Mouse (Mus musculus): ENCODE results near the gene Tspan18. TPM values are rescaled to one million over a fixed set of nuclear protein-coding genes. Genes with fewer than 3 reads are reported as not detected.
A peak's percentile ranks its signal among the peaks of the same experiment; 100 is the strongest.

The Tspan18 gene
- polyA plus RNA-seq (2012; ENCODE audit: insufficient read depth, low replicate concordance), result 8.8 and 11.6 TPM in 2 replicates

DNA sequence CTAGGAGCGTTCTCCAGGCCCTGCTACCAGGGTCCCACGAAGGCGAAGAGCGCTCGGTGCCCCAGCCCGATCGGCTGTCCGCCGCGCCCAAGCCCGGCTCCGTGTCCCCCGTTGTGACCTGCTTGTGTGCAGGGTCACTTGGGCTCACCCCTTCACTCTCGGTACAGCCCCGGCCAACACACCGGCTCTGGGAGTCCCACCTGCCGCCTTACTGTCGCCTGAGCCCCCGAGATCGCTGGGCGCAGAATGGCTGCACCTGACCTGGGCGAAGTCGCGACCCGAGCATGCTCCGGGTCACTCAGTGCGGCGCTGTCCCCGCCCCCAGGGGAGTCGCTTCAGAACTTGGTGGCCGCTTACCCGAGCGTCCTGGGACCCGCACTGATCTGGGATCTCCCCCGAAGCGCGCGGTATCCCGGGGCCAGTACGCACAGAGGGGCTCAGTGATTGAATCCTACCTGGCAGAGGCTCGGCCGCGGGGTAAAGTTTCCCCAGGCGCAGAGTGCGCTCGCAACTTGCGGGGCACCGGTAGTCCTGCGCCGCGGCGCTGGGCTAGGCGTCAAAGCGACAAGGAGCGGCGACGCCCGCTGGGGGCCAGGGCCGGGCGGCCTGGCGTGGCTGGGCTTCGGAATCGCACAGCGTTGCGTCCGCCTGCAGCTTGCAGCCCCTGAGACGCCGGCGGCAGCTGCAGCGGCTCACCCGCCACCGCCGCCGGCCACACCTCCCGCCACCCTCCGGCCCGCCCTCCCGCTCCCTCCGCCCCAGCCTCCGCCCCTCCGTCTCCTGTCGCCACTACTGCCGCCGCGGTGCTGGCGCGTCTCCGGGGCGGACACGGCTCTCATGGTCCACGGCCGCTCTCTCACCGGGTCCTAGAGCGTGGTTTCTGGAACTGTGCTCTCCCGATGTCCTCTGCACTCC lies at the start of gene Tspan18:
TSS of gene Tspan18 (minus strand) at position 689 of the 915 bp plus-strand sequence.
- Histone ChIP-seq H3K4me3 (replicated peaks) (peak within 1 kb of the TSS; percentile 95), H3K36me3 (replicated peaks; ENCODE audit: low read length) (peaks cover 24% of the 10 kb centered on the region), H3K9me3 (peaks cover 14% of the 10 kb centered on the region), H3K4me1 (peaks cover 38% of the 10 kb centered on the region), H3K27me3 (replicated peaks) (peaks cover 82% of the 10 kb centered on the region)
- TF ChIP-seq GATA1 (IDR thresholded peaks at IDR 0.05; ENCODE audit: borderline replicate concordance, low read length) (no peak), FLI1 (IDR thresholded peaks at IDR 0.05; ENCODE audit: low read length) (no peak)

DNA sequence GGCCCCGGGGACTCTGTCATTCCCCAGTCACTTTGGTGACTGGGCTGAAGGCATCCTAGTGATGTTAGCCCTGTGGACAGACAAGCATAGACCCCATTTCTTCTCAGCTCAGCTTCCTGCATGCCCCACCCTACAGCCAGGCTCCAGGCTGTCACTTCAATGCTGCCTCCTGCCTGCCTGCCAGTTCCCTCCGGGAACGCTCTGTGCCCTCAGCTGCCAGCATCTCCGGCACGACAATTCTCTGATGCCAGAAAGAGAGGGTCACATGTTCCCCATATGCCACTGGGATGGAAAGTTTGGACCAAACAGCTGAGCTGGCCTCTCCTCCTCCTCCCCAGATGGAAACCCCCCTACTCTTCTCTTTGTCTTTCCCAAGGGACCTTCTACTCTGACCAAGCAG lies 49.5 kb upstream of the Tspan18 start:
- H3K4me1 ChIP-seq, result no peaks in the 10 kb centered on the region; the same call in 1 of the 2 replicates
- no peaks in the 10 kb centered on the region for H3K36me3 ChIP-seq (replicated peaks; ENCODE audit: low read length)
- no peak overlapping the region for H3K4me3 ChIP-seq (replicated peaks)
- H3K9me3 ChIP-seq, result 0 out of 2 replicates have a peak, but pooled peaks cover 2% of the 10 kb centered on the region
- H3K27me3 ChIP-seq (replicated peaks), result peaks cover 80% of the 10 kb centered on the region
- TF ChIP-seq FLI1 (IDR thresholded peaks at IDR 0.05; ENCODE audit: low read length), result no peak
- no peak for TF ChIP-seq GATA1 (IDR thresholded peaks at IDR 0.05; ENCODE audit: borderline replicate concordance, low read length)

DNA sequence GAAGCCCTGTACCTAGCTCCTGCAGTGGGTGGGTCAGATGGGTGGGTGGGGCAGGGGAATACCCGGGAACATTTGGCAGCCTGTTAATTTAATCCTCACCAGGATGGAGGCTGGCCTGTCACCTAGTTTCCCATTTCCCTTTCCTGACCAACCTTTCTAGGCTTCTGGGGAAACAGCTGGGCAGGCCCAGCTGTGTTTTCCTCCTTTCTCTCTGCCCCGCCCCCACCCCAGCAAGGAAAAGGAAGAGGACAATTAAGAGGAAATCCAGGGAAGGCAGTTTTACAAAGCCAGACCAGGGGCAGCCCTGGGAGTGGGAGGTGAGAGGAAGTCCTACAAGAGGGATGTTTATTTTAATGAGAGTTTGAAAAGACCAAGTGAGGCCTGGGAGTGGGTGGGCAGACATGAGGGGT lies 46.4 kb upstream of the Tspan18 start:
- no peaks in the 10 kb centered on the region for H3K36me3 ChIP-seq (replicated peaks; ENCODE audit: low read length)
- H3K27me3 ChIP-seq (replicated peaks), result peaks cover 73% of the 10 kb centered on the region
- TF ChIP-seq FLI1 (IDR thresholded peaks at IDR 0.05; ENCODE audit: low read length) (no peak), GATA1 (IDR thresholded peaks at IDR 0.05; ENCODE audit: borderline replicate concordance, low read length) (no peak)
- no peak overlapping the region for H3K4me3 ChIP-seq (replicated peaks)
- H3K9me3 ChIP-seq, result peaks cover 13% of the 10 kb centered on the region
- H3K4me1 ChIP-seq, result no peaks in the 10 kb centered on the region; the same call in 1 of the 2 replicates

DNA sequence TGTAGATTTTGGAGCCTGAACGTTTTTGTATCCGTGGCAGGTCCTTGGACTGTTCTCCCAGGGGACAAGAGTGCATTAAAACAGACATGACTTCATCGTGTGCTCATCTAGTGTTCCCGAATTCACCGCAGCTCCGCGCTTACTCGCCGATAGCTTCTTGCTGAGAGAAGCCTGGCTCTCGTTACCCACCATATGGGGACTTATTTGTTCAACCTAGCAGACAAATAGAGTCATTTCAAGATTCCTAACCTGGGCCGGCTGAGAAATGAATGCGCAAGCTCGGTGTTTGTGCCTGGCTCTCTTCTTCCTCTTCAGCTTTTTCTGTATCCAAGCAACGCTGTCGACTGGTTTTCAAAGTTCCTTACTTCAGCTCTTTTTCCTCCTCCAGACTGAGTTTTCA lies 43.5 kb upstream of the Tspan18 start:
- peaks cover 13% of the 10 kb centered on the region for H3K9me3 ChIP-seq
- peaks cover 56% of the 10 kb centered on the region for H3K27me3 ChIP-seq (replicated peaks)
- H3K4me1 ChIP-seq, result no peaks in the 10 kb centered on the region
- TF ChIP-seq GATA1 (IDR thresholded peaks at IDR 0.05; ENCODE audit: borderline replicate concordance, low read length), result no peak
- no peak for TF ChIP-seq FLI1 (IDR thresholded peaks at IDR 0.05; ENCODE audit: low read length)
- no peaks in the 10 kb centered on the region for H3K36me3 ChIP-seq (replicated peaks; ENCODE audit: low read length)
- no peak overlapping the region for H3K4me3 ChIP-seq (replicated peaks)

DNA sequence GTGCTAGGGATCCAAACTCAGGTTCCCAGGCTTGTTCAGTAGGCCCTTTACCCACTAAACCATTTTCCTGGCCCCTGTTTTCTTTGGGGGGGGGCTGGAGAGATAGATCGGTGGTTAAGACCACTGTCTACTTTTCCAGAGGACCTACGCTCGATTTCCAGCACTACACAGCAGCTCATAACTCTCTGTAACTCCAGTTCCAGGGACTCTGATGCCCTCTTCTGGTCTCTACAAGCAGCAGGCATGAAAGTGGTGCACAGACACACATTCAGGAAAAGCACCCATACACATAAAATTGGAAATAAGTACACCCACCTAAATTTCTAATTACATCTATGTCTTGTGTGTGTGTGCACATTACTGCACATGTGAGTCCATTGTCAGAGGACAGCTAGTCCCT lies 42.9 kb upstream of the Tspan18 start:
- peaks cover 52% of the 10 kb centered on the region for H3K27me3 ChIP-seq (replicated peaks)
- H3K9me3 ChIP-seq, result peaks cover 13% of the 10 kb centered on the region
- H3K36me3 ChIP-seq (replicated peaks; ENCODE audit: low read length), result no peaks in the 10 kb centered on the region
- H3K4me3 ChIP-seq (replicated peaks), result no peak overlapping the region
- no peak for TF ChIP-seq GATA1 (IDR thresholded peaks at IDR 0.05; ENCODE audit: borderline replicate concordance, low read length)
- TF ChIP-seq FLI1 (IDR thresholded peaks at IDR 0.05; ENCODE audit: low read length), result no peak
- H3K4me1 ChIP-seq, result peaks cover under 1% of the 10 kb centered on the region; the same call in 1 of the 2 replicates

DNA sequence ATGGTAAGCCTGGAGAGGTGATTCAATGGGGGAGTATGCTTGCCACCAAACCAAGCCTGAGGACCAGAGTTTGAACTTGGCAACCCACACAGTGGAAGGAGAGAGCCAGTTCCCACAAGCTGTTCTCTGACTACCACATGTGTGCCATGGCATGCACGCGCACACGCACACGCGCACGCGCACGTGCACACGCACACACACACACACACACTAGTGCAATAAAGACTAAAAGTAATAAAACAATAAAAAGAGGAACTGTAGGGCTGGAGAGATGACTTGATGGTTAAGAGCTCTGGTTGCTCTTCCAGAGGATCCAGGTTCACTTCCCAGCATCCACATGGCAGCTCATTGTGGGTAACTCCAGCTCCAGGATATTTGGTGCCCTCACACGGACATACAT lies 38.6 kb upstream of the Tspan18 start:
- no peak for TF ChIP-seq FLI1 (IDR thresholded peaks at IDR 0.05; ENCODE audit: low read length)
- no peak for TF ChIP-seq GATA1 (IDR thresholded peaks at IDR 0.05; ENCODE audit: borderline replicate concordance, low read length)
- Histone ChIP-seq H3K9me3 (peaks cover 13% of the 10 kb centered on the region), H3K4me3 (replicated peaks) (no peak overlapping the region), H3K27me3 (replicated peaks) (peaks cover 60% of the 10 kb centered on the region), H3K36me3 (replicated peaks; ENCODE audit: low read length) (no peaks in the 10 kb centered on the region), H3K4me1 (peaks cover 8% of the 10 kb centered on the region)

DNA sequence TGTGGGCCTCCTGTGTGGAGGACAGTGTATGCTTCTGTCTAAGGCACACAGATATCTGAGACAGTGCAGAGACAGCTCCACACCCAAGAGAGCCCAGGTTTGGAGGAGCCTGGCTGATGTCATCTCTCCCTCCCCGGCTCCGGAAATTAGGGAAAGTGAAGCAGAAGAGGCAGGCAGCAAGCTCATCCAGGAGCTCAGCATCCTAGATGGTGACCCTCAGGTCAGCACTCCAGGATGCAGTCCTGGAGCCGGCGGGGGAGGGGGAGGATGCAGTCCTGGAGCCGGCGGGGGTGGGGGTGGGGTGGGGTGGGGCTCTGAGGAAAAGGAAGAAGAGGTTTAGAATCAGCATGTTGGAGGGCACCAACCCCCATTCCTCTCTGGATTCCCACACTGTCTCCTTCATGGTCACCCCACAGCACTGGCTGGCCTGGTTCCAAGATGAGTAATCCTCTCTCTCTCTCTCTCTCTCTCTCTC lies 37.8 kb upstream of the Tspan18 start:
- TF ChIP-seq FLI1 (IDR thresholded peaks at IDR 0.05; ENCODE audit: low read length) (no peak), GATA1 (IDR thresholded peaks at IDR 0.05; ENCODE audit: borderline replicate concordance, low read length) (no peak)
- H3K27me3 ChIP-seq (replicated peaks), result peaks cover 60% of the 10 kb centered on the region
- no peak overlapping the region for H3K4me3 ChIP-seq (replicated peaks)
- H3K36me3 ChIP-seq (replicated peaks; ENCODE audit: low read length), result no peaks in the 10 kb centered on the region
- peaks cover 8% of the 10 kb centered on the region for H3K9me3 ChIP-seq
- peaks cover 14% of the 10 kb centered on the region for H3K4me1 ChIP-seq

DNA sequence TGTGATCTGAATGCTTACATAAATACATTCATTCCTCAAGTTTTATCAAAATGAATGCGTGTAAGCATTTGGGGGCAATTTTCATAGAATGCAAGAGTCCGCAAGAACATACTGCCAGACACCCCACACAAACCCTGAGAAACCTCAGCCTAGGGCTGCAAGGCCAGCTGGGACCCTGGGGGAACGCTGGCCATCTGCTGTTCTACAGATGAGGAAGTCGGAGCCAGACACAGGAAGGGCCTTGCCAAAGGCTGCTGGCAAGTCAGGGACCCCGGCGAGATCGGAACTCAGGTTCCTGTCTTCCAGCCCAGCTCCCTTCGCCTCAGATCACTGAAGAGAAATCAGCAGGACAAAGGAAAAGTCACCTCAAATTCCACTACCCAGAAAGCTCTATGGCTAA lies 34.6 kb upstream of the Tspan18 start:
- TF ChIP-seq GATA1 (IDR thresholded peaks at IDR 0.05; ENCODE audit: borderline replicate concordance, low read length) (no peak), FLI1 (IDR thresholded peaks at IDR 0.05; ENCODE audit: low read length) (no peak)
- peaks cover 77% of the 10 kb centered on the region for H3K27me3 ChIP-seq (replicated peaks)
- H3K4me1 ChIP-seq, result peaks cover 25% of the 10 kb centered on the region
- H3K9me3 ChIP-seq, result peaks cover 7% of the 10 kb centered on the region
- H3K36me3 ChIP-seq (replicated peaks; ENCODE audit: low read length), result no peaks in the 10 kb centered on the region
- no peak overlapping the region for H3K4me3 ChIP-seq (replicated peaks)

DNA sequence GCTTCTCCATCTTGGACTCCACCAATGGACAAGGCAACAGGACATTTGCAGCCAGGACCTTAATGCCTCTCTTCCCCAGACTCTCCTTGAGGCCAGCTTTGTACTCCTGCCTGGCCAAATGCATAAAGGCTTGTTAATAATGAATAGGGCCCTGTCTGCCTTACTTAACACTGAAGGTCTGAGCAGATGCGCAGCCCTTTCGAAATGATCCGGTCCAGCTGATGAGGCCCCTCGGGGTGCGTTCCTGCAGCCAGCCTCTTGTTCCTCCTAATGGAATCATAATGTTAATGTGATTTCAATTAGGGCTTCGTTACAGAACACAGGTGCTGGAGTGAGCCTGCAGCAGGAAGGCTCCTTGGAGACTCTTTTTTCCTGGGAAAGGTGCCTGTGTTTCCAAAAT lies 33.7 kb upstream of the Tspan18 start:
- H3K27me3 ChIP-seq (replicated peaks), result peaks cover 80% of the 10 kb centered on the region
- no peaks in the 10 kb centered on the region for H3K36me3 ChIP-seq (replicated peaks; ENCODE audit: low read length)
- peaks cover 25% of the 10 kb centered on the region for H3K4me1 ChIP-seq
- TF ChIP-seq FLI1 (IDR thresholded peaks at IDR 0.05; ENCODE audit: low read length) (no peak), GATA1 (IDR thresholded peaks at IDR 0.05; ENCODE audit: borderline replicate concordance, low read length) (no peak)
- H3K4me3 ChIP-seq (replicated peaks), result no peak overlapping the region
- H3K9me3 ChIP-seq, result peaks cover 17% of the 10 kb centered on the region

DNA sequence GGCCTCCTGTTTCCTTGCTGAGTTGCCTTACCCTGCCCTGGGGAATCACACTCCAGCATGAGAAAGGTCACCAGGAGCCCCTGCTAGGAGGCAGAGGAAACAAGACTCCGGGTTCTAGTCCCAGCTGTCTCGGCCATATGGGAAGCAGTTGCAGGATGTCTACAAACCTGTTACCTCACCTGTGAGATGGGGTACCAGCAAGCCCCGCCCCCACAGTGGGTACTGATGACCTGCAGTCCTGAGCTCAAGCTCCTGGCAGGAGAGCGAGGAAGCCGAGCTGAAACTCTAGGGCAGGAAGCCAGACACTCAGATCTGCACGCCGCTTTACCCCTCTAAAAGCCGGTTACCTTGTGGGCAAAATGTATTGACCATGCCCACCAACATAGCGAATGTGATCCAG lies 31.1 kb upstream of the Tspan18 start:
- H3K4me1 ChIP-seq, result peaks cover 33% of the 10 kb centered on the region
- no peaks in the 10 kb centered on the region for H3K36me3 ChIP-seq (replicated peaks; ENCODE audit: low read length)
- TF ChIP-seq FLI1 (IDR thresholded peaks at IDR 0.05; ENCODE audit: low read length), result no peak
- no peak for TF ChIP-seq GATA1 (IDR thresholded peaks at IDR 0.05; ENCODE audit: borderline replicate concordance, low read length)
- peaks cover 70% of the 10 kb centered on the region for H3K27me3 ChIP-seq (replicated peaks)
- peaks cover 18% of the 10 kb centered on the region for H3K9me3 ChIP-seq
- no peak overlapping the region for H3K4me3 ChIP-seq (replicated peaks)
